Mouse (Mus musculus) heart, adult 2 months (tissue): Measurements from ENCODE around the gene Prickle1. TPM values are rescaled to one million over a fixed set of nuclear protein-coding genes. Genes with fewer than 3 reads are reported as not detected.

Experiments
- DNase-seq, 2 experiments: peaks; one replicate each; pipeline ENCODE4 v3.0.0; 2021
- H3K27ac ChIP-seq: fragments of 200-600 bp; 2 replicates; pipeline ENCODE4 v1.8.1; 2022
- H3K27me3 ChIP-seq: fragments of 200-500 bp; 2 replicates; pipeline ENCODE4 v1.6.1; 2012; ENCODE audit warnings: mild to moderate bottlenecking, low read length, inconsistent platforms, mixed read lengths; ENCODE audit not compliant: control insufficient read depth, insufficient read depth
- H3K36me3 ChIP-seq: fragments of 200-500 bp; 2 replicates; pipeline ENCODE4 v1.6.1; 2012; ENCODE audit warnings: low read length, inconsistent platforms; ENCODE audit not compliant: control insufficient read depth, insufficient read depth
- H3K4me1 ChIP-seq: fragments of 200-500 bp; 2 replicates; pipeline ENCODE4 v1.6.1; 2011; ENCODE audit warnings: low read length; ENCODE audit not compliant: control insufficient read depth, insufficient read depth
- H3K4me3 ChIP-seq: fragments of 200-600 bp; 2 replicates; pipeline ENCODE4 v1.8.1; 2022
- H3K79me2 ChIP-seq: fragments of 200-500 bp; replicated peaks from 2 replicates; pipeline ENCODE4 v1.6.1; 2012; ENCODE audit warnings: mild to moderate bottlenecking, inconsistent platforms, low read length, moderate library complexity, mixed read lengths; ENCODE audit not compliant: control insufficient read depth, insufficient read depth
- H3K9ac ChIP-seq: fragments of 200-500 bp; 2 replicates; pipeline ENCODE4 v1.6.1; 2012; ENCODE audit warnings: low read depth, mild to moderate bottlenecking, control low read depth, inconsistent platforms, low read length, mixed read lengths
- CTCF ChIP-seq: fragments of 200-600 bp; IDR thresholded peaks from 2 replicates; pipeline ENCODE4 v1.8.1; 2022; ENCODE audit warnings: antibody characterized with exemption, mild to moderate bottlenecking, moderate library complexity
- EP300 ChIP-seq: fragments of 200-500 bp; IDR thresholded peaks from 2 replicates; pipeline ENCODE4 v1.6.1; 2011; ENCODE audit warnings: low read depth, low read length, control low read depth; ENCODE audit not compliant: insufficient read depth
- POLR2A ChIP-seq: fragments of 200-500 bp; IDR thresholded peaks from 2 replicates; pipeline ENCODE4 v1.6.1; 2011; ENCODE audit warnings: mild to moderate bottlenecking, low read depth, low read length, control low read depth; ENCODE audit not compliant: insufficient read depth
- WGBS: fragments of 180-500 bp; shearing (Covaris S2); methylation state at CpG from one replicate; pipeline ENCODE4 v1.1.7; 2018; 5-methylcytosine and 5-hydroxymethylcytosine counted together
- intact Hi-C: fragments of 180-260 bp; cut with DNase I; formaldehyde crosslinking; loops from one replicate; pipeline ENCODE4 v1.15.1; 2025
- polyA plus RNA-seq: library from polyadenylated mRNA; depleted of rRNA; stranded (reverse); fragments of >200 nt; gene quantifications from 2 replicates; pipeline ENCODE4 v1.2.3, GENCODE M21; 2012
- total RNA-seq, 2 experiments: library from RNA; stranded (reverse); gene quantifications; 2 replicates each; pipeline ENCODE4 v1.2.3; 2021

The Prickle1 gene
- total and polyA plus RNA-seq, 3 experiments: 8.6 to 18.6 (median 11.2) TPM

DNA sequence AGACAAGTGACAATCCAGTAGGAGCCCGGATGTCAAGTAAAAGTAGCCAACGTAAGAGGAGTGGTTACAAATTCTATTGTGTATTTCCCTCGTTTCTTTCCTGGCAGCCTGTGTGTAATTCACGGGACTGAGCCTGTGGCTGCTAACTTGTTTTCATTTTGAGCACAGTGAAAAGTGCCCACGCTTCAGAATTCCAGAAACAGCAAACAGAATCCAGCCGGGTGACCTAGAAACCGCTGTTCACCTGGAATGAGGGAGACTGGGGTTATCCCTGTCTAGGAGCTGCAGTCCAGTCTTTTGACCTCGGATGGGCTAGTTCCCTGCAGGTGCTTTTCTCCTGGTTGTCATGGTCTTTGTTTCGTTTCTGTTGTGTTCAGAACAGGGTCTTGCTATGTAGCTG lies 80.4 kb downstream of the Prickle1 start:
- Histone ChIP-seq H3K27ac (peak overlapping the region; percentile 47; the same call in 1 of the 2 replicates), H3K4me1 (peaks cover 8% of the 10 kb centered on the region), H3K27me3 (no peaks in the 10 kb centered on the region), H3K36me3 (peaks cover 18% of the 10 kb centered on the region), H3K4me3 (no peak overlapping the region), H3K79me2 (peaks cover 7% of the 10 kb centered on the region), H3K9ac (no peak overlapping the region)
- no peak for DNase-seq
- intact Hi-C loops: loop anchor here (5.0 kb wide), 3 partner anchors 42 to 697 kb away; no protein-coding TSS in a partner anchor
- TF ChIP-seq POLR2A: no peak
- no peak for TF ChIP-seq CTCF
- no peak for TF ChIP-seq EP300
- WGBS: 42% methylated on average over 9 of the region's 9 CpGs

GRCm38 (mm10) chr15:93513939-93514341 lies 81.8 kb downstream of the Prickle1 start:
- H3K27me3 ChIP-seq: no peaks in the 10 kb centered on the region
- no peak for TF ChIP-seq EP300
- TF ChIP-seq POLR2A: no peak
- TF ChIP-seq CTCF: no peak
- no peak overlapping the region for H3K27ac ChIP-seq
- no peak for DNase-seq
- H3K9ac ChIP-seq: peak overlapping the region; percentile 40; the same call in 1 of the 2 replicates
- peaks cover 18% of the 10 kb centered on the region for H3K36me3 ChIP-seq
- WGBS: 19% methylated on average over 10 of the region's 10 CpGs
- peaks cover 7% of the 10 kb centered on the region for H3K79me2 ChIP-seq
- H3K4me3 ChIP-seq: no peak overlapping the region
- intact Hi-C loops: no loop called here
- H3K4me1 ChIP-seq: peaks cover 8% of the 10 kb centered on the region

GRCm38 (mm10) chr15:93512437-93512836 lies 83.3 kb downstream of the Prickle1 start:
- WGBS: 48% methylated on average over 9 of the region's 9 CpGs
- Histone ChIP-seq H3K9ac (no peak overlapping the region), H3K79me2 (peaks cover 7% of the 10 kb centered on the region), H3K4me3 (no peak overlapping the region), H3K27ac (no peak overlapping the region), H3K36me3 (peaks cover 18% of the 10 kb centered on the region), H3K4me1 (peaks cover 8% of the 10 kb centered on the region), H3K27me3 (no peaks in the 10 kb centered on the region)
- TF ChIP-seq EP300 (no peak), POLR2A (no peak), CTCF (no peak)
- intact Hi-C loops: no loop called here
- no peak for DNase-seq

DNA sequence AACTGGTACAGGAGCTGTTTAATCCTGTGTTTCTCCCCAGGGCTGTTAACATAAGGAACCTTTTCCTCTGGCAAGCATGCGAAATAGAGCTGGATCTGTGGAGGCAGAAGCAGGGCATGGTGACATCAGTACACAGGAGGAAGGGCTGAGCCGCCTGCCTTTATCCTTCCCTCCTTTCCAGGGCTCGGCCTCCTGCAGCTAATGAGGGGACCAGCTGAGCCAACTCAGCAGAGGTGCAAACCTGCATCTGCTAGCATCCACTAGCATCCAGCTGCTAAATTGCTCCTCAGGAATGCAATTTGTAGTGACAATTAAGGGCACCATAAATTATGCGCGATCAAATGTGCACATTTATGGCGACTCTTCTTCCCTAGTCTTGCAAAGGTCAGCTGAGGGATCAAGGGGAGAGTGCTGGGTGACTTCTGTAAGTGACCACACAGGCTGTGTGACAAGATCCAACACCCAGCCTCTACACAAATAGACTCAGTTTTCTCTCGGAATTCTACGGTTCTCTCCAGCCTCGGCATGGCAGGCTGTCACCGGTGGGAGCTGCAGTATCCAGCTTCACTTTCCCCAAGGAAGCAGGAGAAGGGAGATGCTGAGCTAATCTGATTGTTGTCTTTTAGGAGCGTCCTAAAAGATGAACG lies 84.9 kb downstream of the Prickle1 start:
- intact Hi-C loops: no loop called here

DNA sequence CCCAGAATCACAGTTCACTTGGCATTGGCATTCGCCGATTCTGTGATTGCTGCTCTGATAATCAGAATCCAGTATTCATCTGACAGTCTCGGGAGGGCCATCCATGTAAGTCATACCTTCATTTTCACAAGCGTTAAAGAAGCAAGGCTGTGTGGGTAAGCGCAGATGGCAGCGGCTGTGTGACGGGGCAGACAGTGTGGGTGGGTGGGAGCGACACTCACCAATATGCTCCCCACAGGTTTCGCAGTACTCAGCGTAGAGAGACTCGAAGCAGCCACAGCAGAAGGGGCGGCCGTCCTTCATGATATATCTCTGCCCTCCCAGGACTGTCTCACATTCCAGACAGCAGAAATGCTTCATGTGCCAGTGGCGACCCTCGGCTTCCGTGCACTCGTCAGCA lies 90.9 kb downstream of the Prickle1 start:
- 93% methylated on average over 17 of the region's 17 CpGs for WGBS

More for the DNA sequence above, 84.9 kb downstream of the Prickle1 start:
- TF ChIP-seq POLR2A (no peak), CTCF (no peak), EP300 (no peak)
- no peak overlapping the region for H3K27ac ChIP-seq
- H3K27me3 ChIP-seq: no peaks in the 10 kb centered on the region
- peaks cover 5% of the 10 kb centered on the region for H3K4me1 ChIP-seq
- H3K79me2 ChIP-seq: peaks cover 2% of the 10 kb centered on the region; the same call in 1 of the 2 replicates
- DNase-seq: no peak
- no peak overlapping the region for H3K4me3 ChIP-seq
- H3K9ac ChIP-seq: no peak overlapping the region
- peaks cover 14% of the 10 kb centered on the region for H3K36me3 ChIP-seq
- WGBS: 63% methylated on average over 12 of the region's 12 CpGs

DNA sequence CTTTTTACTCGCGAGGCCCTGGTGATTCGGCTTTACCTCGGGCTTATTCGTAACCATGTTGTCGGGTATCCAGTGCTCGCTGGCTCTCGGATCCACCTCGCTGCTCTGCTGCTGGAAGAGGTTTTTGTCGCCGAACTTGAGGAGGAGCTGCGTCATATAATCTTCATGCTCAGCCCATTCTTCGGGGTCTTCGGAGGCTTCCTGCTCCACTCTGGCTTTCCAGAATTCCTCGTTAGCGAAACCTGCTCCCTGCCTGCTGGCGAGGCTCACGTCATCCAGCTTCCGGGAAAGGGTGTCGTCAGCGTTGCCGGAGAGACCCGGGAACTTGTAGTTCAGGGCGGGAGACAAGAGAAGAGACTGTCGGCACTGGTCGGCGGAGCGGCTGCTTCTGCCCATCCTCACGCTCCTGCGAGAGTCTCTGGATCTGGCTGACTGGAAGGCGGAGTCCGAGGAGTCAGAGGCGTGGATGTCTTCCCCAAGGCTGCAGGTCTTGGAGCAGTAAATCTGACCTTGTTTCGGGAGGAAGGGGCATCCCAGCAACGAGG lies 92.4 kb downstream of the Prickle1 start:
- Histone ChIP-seq H3K36me3 (no peaks in the 10 kb centered on the region), H3K79me2 (no peaks in the 10 kb centered on the region; the same call in 1 of the 2 replicates), H3K4me3 (no peak overlapping the region), H3K27me3 (no peaks in the 10 kb centered on the region), H3K4me1 (no peaks in the 10 kb centered on the region), H3K27ac (no peak overlapping the region), H3K9ac (no peak overlapping the region)
- TF ChIP-seq EP300: no peak
- TF ChIP-seq POLR2A: no peak
- TF ChIP-seq CTCF: no peak
- DNase-seq: no peak
- 94% methylated on average over 35 of the region's 35 CpGs for WGBS
- intact Hi-C loops: loop anchor here (5.0 kb wide), 1 partner anchor 46 kb away; no protein-coding TSS in a partner anchor

More for the DNA sequence above, 90.9 kb downstream of the Prickle1 start:
- no peaks in the 10 kb centered on the region for H3K4me1 ChIP-seq
- no peak overlapping the region for H3K9ac ChIP-seq
- no peak for DNase-seq
- no peaks in the 10 kb centered on the region for H3K27me3 ChIP-seq
- no peaks in the 10 kb centered on the region for H3K36me3 ChIP-seq
- intact Hi-C loops: loop anchor here (5.0 kb wide), 1 partner anchor 48 kb away; no protein-coding TSS in a partner anchor
- TF ChIP-seq CTCF (no peak), EP300 (no peak), POLR2A (no peak)
- H3K4me3 ChIP-seq: no peak overlapping the region
- no peak overlapping the region for H3K27ac ChIP-seq
- H3K79me2 ChIP-seq: no peaks in the 10 kb centered on the region; the same call in 1 of the 2 replicates
